Mouse (Mus musculus) CH12.LX (cell line): ENCODE results near the gene Coq6.

Experiments used
- CTCF ChIP-seq, 2 experiments: IDR thresholded peaks in 1 of 2; conservative IDR thresholded peaks in 1 of 2; 2 replicates each; pipeline ENCODE4 v1.5.1; 2011 to 2012; ENCODE audit warnings: low read depth in 2 of 2, low read length in 2 of 2, improper control_type of control experiment in 1 of 2, inconsistent platforms in 1 of 2, mild to moderate bottlenecking in 1 of 2, moderate library complexity in 1 of 2
- EP300 ChIP-seq: IDR thresholded peaks from 2 replicates; pipeline ENCODE4 v1.6.1; 2011; ENCODE audit warnings: low read length, improper control_type of control experiment
- MAFK ChIP-seq: IDR thresholded peaks from 2 replicates; pipeline ENCODE4 v1.6.1; 2011; ENCODE audit warnings: low read length, improper control_type of control experiment; ENCODE audit not compliant: insufficient replicate concordance
- MAX ChIP-seq: IDR thresholded peaks from 2 replicates; pipeline ENCODE4 v1.6.1; 2011; ENCODE audit warnings: low read length, improper control_type of control experiment
- NELFE ChIP-seq: IDR thresholded peaks from 2 replicates; pipeline ENCODE4 v1.6.1; 2011; ENCODE audit warnings: low read depth, low read length, improper control_type of control experiment
- POLR2A ChIP-seq: IDR thresholded peaks from 2 replicates; pipeline ENCODE4 v1.6.1; 2011; ENCODE audit warnings: low read depth, mild to moderate bottlenecking, improper control_type of control experiment, low read length
- POLR2AphosphoS2 ChIP-seq: IDR thresholded peaks from 2 replicates; pipeline ENCODE4 v1.6.1; 2011; ENCODE audit warnings: low read depth, low read length, improper control_type of control experiment
- SMC3 ChIP-seq: IDR thresholded peaks from 2 replicates; pipeline ENCODE4 v1.6.1; 2011; ENCODE audit warnings: low read depth, low read length, improper control_type of control experiment
- TBP ChIP-seq: conservative IDR thresholded peaks from 2 replicates; pipeline ENCODE4 v1.6.1; 2011; ENCODE audit warnings: low read depth, low read length, improper control_type of control experiment

- TF ChIP-seq POLR2A, result no peak
- TF ChIP-seq MAX, result no peak
- TF ChIP-seq SMC3, result no peak
- TF ChIP-seq CTCF (conservative IDR thresholded peaks at IDR 0.05 in 1 of 2, IDR thresholded peaks at IDR 0.05 in 1 of 2; ENCODE audit: low read depth in 2 of 2, low read length in 2 of 2), result no peak
- no peak for TF ChIP-seq TBP
- TF ChIP-seq POLR2AphosphoS2, result no peak
- TF ChIP-seq MAFK, result no peak
- no peak for TF ChIP-seq EP300
- no peak for TF ChIP-seq NELFE
Measured at GRCm38 (mm10) chr12:84404541-84404940, 43.1 kb downstream of the Coq6 start.
